Comparison of ENCODE assay signal across 13 mouse cellular contexts in the genomic region with DNA sequence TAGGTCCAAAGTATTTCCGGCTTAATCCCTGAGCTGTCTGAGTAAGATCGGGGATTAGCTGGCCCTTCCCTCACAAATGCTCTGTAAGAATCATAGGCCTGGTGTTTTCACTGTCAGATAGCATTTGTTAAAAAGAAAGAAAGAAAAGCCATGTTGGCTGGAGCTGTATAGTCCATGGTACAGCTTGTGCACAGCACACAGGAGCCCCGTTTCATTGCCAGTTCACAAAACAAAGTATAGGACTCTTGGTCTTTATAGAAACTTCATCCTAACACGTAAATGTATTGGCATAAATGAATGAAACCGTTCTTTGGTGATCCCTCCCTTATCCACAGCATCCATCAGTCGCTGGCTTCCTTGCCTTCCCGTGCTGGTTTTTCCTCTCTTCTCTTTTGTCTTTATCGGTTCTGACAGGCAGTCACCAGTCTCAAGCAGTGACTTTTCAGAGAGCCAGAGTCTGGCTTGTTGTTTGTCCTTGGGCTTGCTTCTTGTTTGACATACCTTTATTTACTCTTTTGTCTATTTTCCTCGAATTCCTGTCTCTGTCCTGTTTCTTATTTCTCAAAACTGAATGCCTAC.
A peak's percentile ranks its signal among the peaks of the same experiment; 100 is the strongest.
DNase-seq lines count a peak whose midpoint lies in the region; ATAC-seq and TF ChIP-seq lines count a peak whose summit lies in the region.
"Had no signal": no experiment of that assay in that cellular context is flagged by ENCODE, and none has a peak within 500 bp of the region (broad histone marks: within the 10 kb centered on the region; RNA-seq: fewer than 3 reads in every experiment).

No protein-coding gene starts in this region.

- TF ChIP-seq CTCF in hindbrain, postnatal 0 days (IDR thresholded peaks at IDR 0.05; ENCODE audit: low read depth) = no peak

- no peak for ATAC-seq in embryonic facial prominence, embryonic 14.5 days (ENCODE audit: low read depth)
- no peak for ATAC-seq in hindbrain, postnatal 0 days
- ATAC-seq in hindbrain, embryonic 11.5 days (ENCODE audit: low FRiP score) = no peak
- ATAC-seq in forebrain, embryonic 16.5 days = 0 out of 2 replicates have a peak, but pooled peaks have one; percentile 45
- ATAC-seq in midbrain, embryonic 16.5 days = no peak

- H3K9me3 ChIP-seq in embryonic facial prominence, embryonic 14.5 days (ENCODE audit: control insufficient read depth, low read length) = no peaks in the 10 kb centered on the region
- no peaks in the 10 kb centered on the region for H3K9me3 ChIP-seq in embryonic facial prominence, embryonic 10.5 days
- H3K9me3 ChIP-seq in hindbrain, postnatal 0 days (ENCODE audit: low read length) = no peaks in the 10 kb centered on the region
- no peaks in the 10 kb centered on the region for H3K9me3 ChIP-seq in hindbrain, embryonic 11.5 days (ENCODE audit: control insufficient read depth, low read length)
- no peaks in the 10 kb centered on the region for H3K9me3 ChIP-seq in forebrain, embryonic 16.5 days (ENCODE audit: control insufficient read depth, low read length)
- H3K9me3 ChIP-seq in midbrain, embryonic 16.5 days (replicated peaks; ENCODE audit: control insufficient read depth, low read length, poor library complexity, severe bottlenecking) = no peaks in the 10 kb centered on the region
- H3K9me3 ChIP-seq: limb, embryonic 13.5 days had no signal

- H3K27me3 ChIP-seq in embryonic facial prominence, embryonic 14.5 days (replicated peaks; ENCODE audit: control insufficient read depth, insufficient read depth, low read length) = no peaks in the 10 kb centered on the region
- H3K27me3 ChIP-seq in embryonic facial prominence, embryonic 10.5 days (replicated peaks; ENCODE audit: low read depth, poor library complexity, severe bottlenecking) = no peaks in the 10 kb centered on the region
- H3K27me3 ChIP-seq in hindbrain, postnatal 0 days (ENCODE audit: insufficient read depth, low read length) = no peaks in the 10 kb centered on the region
- no peaks in the 10 kb centered on the region for H3K27me3 ChIP-seq in hindbrain, embryonic 11.5 days (ENCODE audit: control insufficient read depth, insufficient read depth, low read length)
- no peaks in the 10 kb centered on the region for H3K27me3 ChIP-seq in forebrain, embryonic 16.5 days (replicated peaks; ENCODE audit: control insufficient read depth, insufficient read depth, low read length)
- H3K27me3 ChIP-seq in midbrain, embryonic 16.5 days (ENCODE audit: control insufficient read depth, insufficient read depth, low read depth, low read length) = no peaks in the 10 kb centered on the region
- H3K27me3 ChIP-seq: limb, embryonic 13.5 days had no signal

- H3K4me3 ChIP-seq in embryonic facial prominence, embryonic 14.5 days (ENCODE audit: low read depth, low read length) = no peak overlapping the region
- H3K4me3 ChIP-seq in embryonic facial prominence, embryonic 10.5 days = no peak overlapping the region
- H3K4me3 ChIP-seq in hindbrain, postnatal 0 days (ENCODE audit: low read length) = no peak overlapping the region
- H3K4me3 ChIP-seq in hindbrain, embryonic 11.5 days (ENCODE audit: low read depth, low read length) = no peak overlapping the region
- H3K4me3 ChIP-seq in forebrain, embryonic 16.5 days (replicated peaks; ENCODE audit: low read length) = no peak overlapping the region
- no peak overlapping the region for H3K4me3 ChIP-seq in midbrain, embryonic 16.5 days (ENCODE audit: low read depth, low read length)
- H3K4me3 ChIP-seq: limb, embryonic 13.5 days had no signal

- H3K27ac ChIP-seq in embryonic facial prominence, embryonic 14.5 days (replicated peaks; ENCODE audit: low read depth, low read length) = 0 out of 2 replicates have a peak overlapping the region, but pooled peaks have one; percentile 22
- no peak overlapping the region for H3K27ac ChIP-seq in embryonic facial prominence, embryonic 10.5 days (replicated peaks)
- peak overlapping the region; percentile 51; the same call in 1 of the 2 replicates for H3K27ac ChIP-seq in hindbrain, postnatal 0 days
- H3K27ac ChIP-seq in hindbrain, embryonic 11.5 days (ENCODE audit: low read depth, low read length) = no peak overlapping the region
- H3K27ac ChIP-seq in forebrain, embryonic 16.5 days (ENCODE audit: low read length) = peak overlapping the region; percentile 61
- peak overlapping the region; percentile 57 for H3K27ac ChIP-seq in midbrain, embryonic 16.5 days (ENCODE audit: low read length)
- H3K27ac ChIP-seq: limb, embryonic 13.5 days had no signal

- DNase-seq in embryonic facial prominence, embryonic 14.5 days (ENCODE audit: low spot score) = peak; percentile 14
- no peak for DNase-seq in embryonic facial prominence, embryonic 10.5 days (ENCODE audit: low spot score)
- no peak for DNase-seq in hindbrain, postnatal 0 days (ENCODE audit: low spot score)
- DNase-seq in hindbrain, embryonic 11.5 days (ENCODE audit: low spot score) = no peak
- DNase-seq in spleen, postnatal 10 days (ENCODE audit: low spot score in 2 of 2) = no peak
- DNase-seq in urinary bladder, adult 2 months (ENCODE audit: low spot score) = no peak
- DNase-seq: cerebellum, postnatal 36 days; kidney, adult 9 months; layer of hippocampus, adult 9-11 months; lung, postnatal 14 days had no signal

- WGBS in embryonic facial prominence, embryonic 14.5 days = 65% methylated on average over 9 of the region's 9 CpGs
- 72% methylated on average over 9 of the region's 9 CpGs for WGBS in embryonic facial prominence, embryonic 10.5 days
- 42% methylated on average over 9 of the region's 9 CpGs for WGBS in hindbrain, postnatal 0 days
- 65% methylated on average over 9 of the region's 9 CpGs for WGBS in hindbrain, embryonic 11.5 days
- 33% methylated on average over 9 of the region's 9 CpGs for WGBS in forebrain, embryonic 16.5 days
- 26% methylated on average over 9 of the region's 9 CpGs for WGBS in midbrain, embryonic 16.5 days

- no peaks in the 10 kb centered on the region for H3K4me1 ChIP-seq in embryonic facial prominence, embryonic 14.5 days (ENCODE audit: control insufficient read depth, insufficient read depth, low read length)
- H3K4me1 ChIP-seq in embryonic facial prominence, embryonic 10.5 days = peaks cover 4% of the 10 kb centered on the region; the same call in 1 of the 2 replicates
- H3K4me1 ChIP-seq in hindbrain, postnatal 0 days (ENCODE audit: insufficient read depth, low read length) = no peaks in the 10 kb centered on the region; the same call in 1 of the 2 replicates
- no peaks in the 10 kb centered on the region for H3K4me1 ChIP-seq in hindbrain, embryonic 11.5 days (replicated peaks; ENCODE audit: control insufficient read depth, insufficient read depth, low read length)
- H3K4me1 ChIP-seq in forebrain, embryonic 16.5 days (replicated peaks; ENCODE audit: control insufficient read depth, insufficient read depth, low read length) = peaks cover 14% of the 10 kb centered on the region
- peaks cover 9% of the 10 kb centered on the region for H3K4me1 ChIP-seq in midbrain, embryonic 16.5 days (ENCODE audit: control insufficient read depth, insufficient read depth, low read length)
- H3K4me1 ChIP-seq: limb, embryonic 13.5 days had no signal

- H3K9ac ChIP-seq in embryonic facial prominence, embryonic 14.5 days (ENCODE audit: low read depth, low read length) = no peak overlapping the region
- no peak overlapping the region for H3K9ac ChIP-seq in hindbrain, postnatal 0 days (replicated peaks; ENCODE audit: low read length)
- H3K9ac ChIP-seq in hindbrain, embryonic 11.5 days (ENCODE audit: low read depth, low read length) = no peak overlapping the region
- H3K9ac ChIP-seq in forebrain, embryonic 16.5 days (replicated peaks; ENCODE audit: low read depth, low read length) = 0 out of 2 replicates have a peak overlapping the region, but pooled peaks have one; percentile 5
- 0 out of 2 replicates have a peak overlapping the region, but pooled peaks have one; percentile 30 for H3K9ac ChIP-seq in midbrain, embryonic 16.5 days (ENCODE audit: low read depth, low read length)
- H3K9ac ChIP-seq: limb, embryonic 13.5 days had no signal

- H3K4me2 ChIP-seq in embryonic facial prominence, embryonic 14.5 days (ENCODE audit: low read depth, low read length) = no peak overlapping the region
- no peak overlapping the region for H3K4me2 ChIP-seq in hindbrain, postnatal 0 days (ENCODE audit: low read depth, low read length)
- no peak overlapping the region for H3K4me2 ChIP-seq in hindbrain, embryonic 11.5 days (replicated peaks; ENCODE audit: low read depth, low read length)
- H3K4me2 ChIP-seq in forebrain, embryonic 16.5 days (ENCODE audit: low read length) = no peak overlapping the region
- no peak overlapping the region for H3K4me2 ChIP-seq in midbrain, embryonic 16.5 days (ENCODE audit: low read length)
- H3K4me2 ChIP-seq: limb, embryonic 13.5 days had no signal

- no peaks in the 10 kb centered on the region for H3K36me3 ChIP-seq in embryonic facial prominence, embryonic 14.5 days (ENCODE audit: control insufficient read depth, insufficient read depth, low read length)
- no peaks in the 10 kb centered on the region for H3K36me3 ChIP-seq in embryonic facial prominence, embryonic 10.5 days (replicated peaks)
- no peaks in the 10 kb centered on the region for H3K36me3 ChIP-seq in hindbrain, postnatal 0 days (ENCODE audit: insufficient read depth, low read length)
- H3K36me3 ChIP-seq in hindbrain, embryonic 11.5 days (ENCODE audit: control insufficient read depth, insufficient read depth, low read length) = no peaks in the 10 kb centered on the region
- H3K36me3 ChIP-seq in forebrain, embryonic 16.5 days (ENCODE audit: control insufficient read depth, insufficient read depth) = no peaks in the 10 kb centered on the region
- H3K36me3 ChIP-seq in midbrain, embryonic 16.5 days (ENCODE audit: control insufficient read depth, insufficient read depth, low read length) = no peaks in the 10 kb centered on the region
- H3K36me3 ChIP-seq: limb, embryonic 13.5 days had no signal

Comparison
In these comparisons a context has a peak if more than half of its experiments do, and no peak if none do; other contexts are left out.
1. H3K27ac ChIP-seq: peak in embryonic facial prominence, embryonic 14.5 days (single experiment), hindbrain, postnatal 0 days (single experiment), forebrain, embryonic 16.5 days (single experiment) and midbrain, embryonic 16.5 days (single experiment); none in embryonic facial prominence, embryonic 10.5 days (single experiment) and hindbrain, embryonic 11.5 days (single experiment).
2. H3K9ac ChIP-seq: peak in forebrain, embryonic 16.5 days (single experiment) and midbrain, embryonic 16.5 days (single experiment); none in embryonic facial prominence, embryonic 14.5 days (single experiment), hindbrain, postnatal 0 days (single experiment) and hindbrain, embryonic 11.5 days (single experiment).